Mouse (Mus musculus): Measurements from ENCODE around the gene Nmur1. TPM values are rescaled to one million over a fixed set of nuclear protein-coding genes. Genes with fewer than 3 reads are reported as not detected.

Gene Nmur1
- total and polyA plus RNA-seq, 2 experiments from 2014 or later: 0.31 TPM; not detected in 1

DNA sequence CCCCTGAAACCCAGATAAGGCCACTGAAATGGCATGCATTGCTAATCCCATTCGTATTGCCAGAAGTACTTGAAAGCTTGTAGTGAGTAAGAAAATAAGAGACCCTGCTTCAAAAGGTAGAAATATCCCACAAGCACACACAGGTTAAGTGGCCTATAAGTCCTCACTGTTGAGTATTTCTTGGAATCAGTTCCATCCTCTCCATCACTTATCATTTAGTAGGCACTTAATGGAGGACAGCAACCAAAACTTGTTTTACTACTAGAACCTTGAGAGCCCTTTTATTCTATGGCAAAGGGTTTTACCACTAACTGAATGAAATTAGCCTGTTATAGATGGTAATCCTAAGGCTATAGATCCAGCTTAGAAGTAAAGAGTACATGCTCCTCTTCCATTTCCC, 77.9 kb downstream of the Nmur1 start:
- Histone ChIP-seq H3K27ac (ENCODE audit: low read depth) (no peak overlapping the region), H3K4me2 (ENCODE audit: low read depth, low read length) (no peak overlapping the region), H3K27me3 (ENCODE audit: control insufficient read depth, insufficient read depth, low read length) (no peaks in the 10 kb centered on the region), H3K9me3 (replicated peaks; ENCODE audit: control insufficient read depth, low read length) (no peaks in the 10 kb centered on the region), H3K4me3 (ENCODE audit: low read depth, low read length) (no peak overlapping the region), H3K4me1 (ENCODE audit: control insufficient read depth, insufficient read depth) (no peaks in the 10 kb centered on the region), H3K36me3 (replicated peaks; ENCODE audit: control insufficient read depth, insufficient read depth, low read length) (peaks cover 57% of the 10 kb centered on the region), H3K9ac (replicated peaks; ENCODE audit: low read depth, low read length) (no peak overlapping the region)
- whole genome bisulfite sequencing: 71% methylated on average over 1 of the region's 1 CpGs
- TF ChIP-seq EP300 (IDR thresholded peaks at IDR 0.05; ENCODE audit: low read depth) (no peak), CTCF (IDR thresholded peaks at IDR 0.05; ENCODE audit: low read depth) (no peak)
- DNase-seq (ENCODE audit: low spot score) (no peak), ATAC-seq (ENCODE audit: insufficient read depth, low read depth) (no peak)

DNA sequence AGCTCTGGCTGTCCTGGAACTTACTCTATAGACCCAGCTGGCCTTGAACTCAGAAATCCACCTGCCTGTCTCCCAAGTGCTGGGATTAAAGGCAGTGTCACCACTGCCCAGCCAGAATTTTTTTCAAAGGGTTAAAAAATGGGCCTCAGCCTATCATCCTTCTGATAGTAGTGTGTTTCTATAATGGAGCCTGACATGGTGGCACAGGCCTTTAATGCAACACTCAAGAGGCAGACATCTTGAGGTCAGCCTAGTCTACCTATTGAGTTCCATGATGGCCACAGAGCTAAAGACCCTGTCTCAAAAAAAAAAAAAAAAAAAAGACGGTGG, 78.3 kb downstream of the Nmur1 start:
- H3K36me3 ChIP-seq (replicated peaks; ENCODE audit: control insufficient read depth, insufficient read depth, low read length): peaks cover 54% of the 10 kb centered on the region
- H3K9me3 ChIP-seq (replicated peaks; ENCODE audit: control insufficient read depth, low read length): no peaks in the 10 kb centered on the region
- no peaks in the 10 kb centered on the region for H3K27me3 ChIP-seq (ENCODE audit: control insufficient read depth, insufficient read depth, low read length)
- no peak overlapping the region for H3K4me2 ChIP-seq (ENCODE audit: low read depth, low read length)
- H3K4me3 ChIP-seq (ENCODE audit: low read depth, low read length): no peak overlapping the region
- 61% methylated on average over 1 of the region's 1 CpGs for WGBS
- DNase-seq (ENCODE audit: low spot score) (no peak), ATAC-seq (ENCODE audit: insufficient read depth, low read depth) (no peak)
- TF ChIP-seq CTCF (IDR thresholded peaks at IDR 0.05; ENCODE audit: low read depth): no peak
- TF ChIP-seq EP300 (IDR thresholded peaks at IDR 0.05; ENCODE audit: low read depth): no peak
- no peaks in the 10 kb centered on the region for H3K4me1 ChIP-seq (ENCODE audit: control insufficient read depth, insufficient read depth)
- H3K9ac ChIP-seq (replicated peaks; ENCODE audit: low read depth, low read length): no peak overlapping the region
- H3K27ac ChIP-seq (ENCODE audit: low read depth): no peak overlapping the region

DNA sequence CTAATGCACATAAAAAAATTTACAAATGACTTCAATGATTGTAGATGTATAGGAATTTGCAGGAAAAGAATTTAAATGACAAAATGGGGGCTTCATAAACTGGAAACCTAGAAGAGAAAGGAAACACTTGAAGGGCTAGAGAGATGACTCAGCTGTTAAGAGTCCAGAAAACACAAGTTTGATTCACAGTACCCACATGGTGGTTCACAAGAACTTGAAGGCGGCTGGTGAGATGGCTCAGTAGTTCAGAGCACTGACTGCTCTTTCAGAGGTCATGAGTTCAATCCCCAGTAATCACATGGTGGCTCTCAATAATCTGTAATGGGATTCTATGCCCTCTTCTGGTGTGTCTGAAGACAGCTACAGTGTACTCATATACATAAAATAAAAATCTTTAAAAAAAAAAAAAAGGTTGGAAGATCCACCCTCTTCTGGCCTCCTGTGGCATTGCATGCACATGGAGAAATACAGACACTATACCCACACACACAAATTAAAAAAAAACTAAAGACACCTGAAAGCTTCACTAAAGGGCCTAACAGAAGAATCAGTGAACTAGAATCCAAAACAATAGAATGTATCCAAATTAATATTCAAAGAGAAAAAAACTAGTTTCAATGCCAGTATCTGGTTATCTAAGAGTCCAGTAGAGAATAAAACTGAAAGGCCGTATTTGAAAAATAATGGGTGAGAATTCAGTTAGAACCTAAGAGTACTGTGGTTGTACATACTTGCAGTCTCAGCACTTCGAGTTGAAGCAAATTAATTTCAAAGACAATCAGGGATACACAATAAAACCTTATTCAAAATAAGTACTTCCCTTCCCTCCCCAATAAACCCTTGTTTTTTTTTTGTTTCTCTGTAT, 78.9 kb downstream of the Nmur1 start:
- Histone ChIP-seq H3K9ac (replicated peaks; ENCODE audit: low read depth, low read length) (no peak overlapping the region), H3K4me1 (ENCODE audit: control insufficient read depth, insufficient read depth) (no peaks in the 10 kb centered on the region), H3K4me2 (ENCODE audit: low read depth, low read length) (no peak overlapping the region), H3K27me3 (ENCODE audit: control insufficient read depth, insufficient read depth, low read length) (no peaks in the 10 kb centered on the region), H3K27ac (ENCODE audit: low read depth) (no peak overlapping the region), H3K36me3 (replicated peaks; ENCODE audit: control insufficient read depth, insufficient read depth, low read length) (peaks cover 48% of the 10 kb centered on the region), H3K4me3 (ENCODE audit: low read depth, low read length) (no peak overlapping the region), H3K9me3 (replicated peaks; ENCODE audit: control insufficient read depth, low read length) (no peaks in the 10 kb centered on the region)
- no peak for ATAC-seq (ENCODE audit: insufficient read depth, low read depth)
- 89% methylated on average over 3 of the region's 3 CpGs for WGBS
- TF ChIP-seq EP300 (IDR thresholded peaks at IDR 0.05; ENCODE audit: low read depth) (no peak), CTCF (IDR thresholded peaks at IDR 0.05; ENCODE audit: low read depth) (no peak)
- DNase-seq (ENCODE audit: low spot score): no peak

GRCm38 (mm10) chr1:86345956-86346355, 80.1 kb downstream of the Nmur1 start:
- ATAC-seq (ENCODE audit: insufficient read depth, low read depth) (no peak), DNase-seq (ENCODE audit: low spot score) (no peak)
- Histone ChIP-seq H3K27me3 (ENCODE audit: control insufficient read depth, insufficient read depth, low read length) (no peaks in the 10 kb centered on the region), H3K9me3 (replicated peaks; ENCODE audit: control insufficient read depth, low read length) (no peaks in the 10 kb centered on the region), H3K36me3 (replicated peaks; ENCODE audit: control insufficient read depth, insufficient read depth, low read length) (peaks cover 37% of the 10 kb centered on the region), H3K4me2 (ENCODE audit: low read depth, low read length) (no peak overlapping the region), H3K27ac (ENCODE audit: low read depth) (no peak overlapping the region), H3K9ac (replicated peaks; ENCODE audit: low read depth, low read length) (no peak overlapping the region), H3K4me3 (ENCODE audit: low read depth, low read length) (no peak overlapping the region), H3K4me1 (ENCODE audit: control insufficient read depth, insufficient read depth) (no peaks in the 10 kb centered on the region)
- TF ChIP-seq CTCF (IDR thresholded peaks at IDR 0.05; ENCODE audit: low read depth) (no peak), EP300 (IDR thresholded peaks at IDR 0.05; ENCODE audit: low read depth) (no peak)
- 86% methylated on average over 4 of the region's 4 CpGs for WGBS

DNA sequence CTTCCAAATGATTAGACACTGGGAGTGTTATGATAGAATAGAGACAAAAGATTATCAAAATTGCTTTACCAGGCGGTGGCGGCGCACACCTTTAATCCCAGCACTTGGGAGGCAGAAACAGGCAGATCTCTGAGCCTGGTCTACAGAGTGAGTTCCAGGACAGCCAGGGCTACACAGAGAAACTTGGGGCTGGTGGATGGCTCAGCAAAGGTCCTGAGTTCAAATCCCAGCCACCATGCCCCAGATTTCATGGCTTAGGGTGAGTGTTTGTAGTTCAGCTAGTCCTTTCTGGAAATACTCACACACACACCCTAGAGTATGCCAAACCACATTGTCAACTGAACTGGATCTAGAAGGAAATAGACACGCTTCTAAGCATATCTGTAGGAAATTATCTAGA, 81.0 kb downstream of the Nmur1 start:
- H3K4me2 ChIP-seq (ENCODE audit: low read depth, low read length): no peak overlapping the region
- H3K4me3 ChIP-seq (ENCODE audit: low read depth, low read length): no peak overlapping the region
- DNase-seq (ENCODE audit: low spot score) (no peak), ATAC-seq (ENCODE audit: insufficient read depth, low read depth) (no peak)
- H3K9me3 ChIP-seq (replicated peaks; ENCODE audit: control insufficient read depth, low read length): no peaks in the 10 kb centered on the region
- no peak for TF ChIP-seq CTCF (IDR thresholded peaks at IDR 0.05; ENCODE audit: low read depth)
- no peak for TF ChIP-seq EP300 (IDR thresholded peaks at IDR 0.05; ENCODE audit: low read depth)
- H3K9ac ChIP-seq (replicated peaks; ENCODE audit: low read depth, low read length): no peak overlapping the region
- 87% methylated on average over 4 of the region's 4 CpGs for WGBS
- peaks cover 28% of the 10 kb centered on the region for H3K36me3 ChIP-seq (replicated peaks; ENCODE audit: control insufficient read depth, insufficient read depth, low read length)
- H3K27me3 ChIP-seq (ENCODE audit: control insufficient read depth, insufficient read depth, low read length): no peaks in the 10 kb centered on the region
- H3K27ac ChIP-seq (ENCODE audit: low read depth): no peak overlapping the region
- no peaks in the 10 kb centered on the region for H3K4me1 ChIP-seq (ENCODE audit: control insufficient read depth, insufficient read depth)
